Comparison of ENCODE assay signal across 24 mouse cellular contexts in genomic region chr7:68337080-68337781, GRCm38 (mm10).
DNase-seq lines count a peak whose midpoint lies in the region; ATAC-seq and TF ChIP-seq lines count a peak whose summit lies in the region.
"Had no signal": no experiment of that assay in that cellular context is flagged by ENCODE, and none has a peak within 500 bp of the region (broad histone marks: within the 10 kb centered on the region; RNA-seq: fewer than 3 reads in every experiment).

No protein-coding gene starts in this region.

- no peak overlapping the region for H3K4me3 ChIP-seq in embryonic facial prominence, embryonic 14.5 days (ENCODE audit: low read depth, low read length)
- H3K4me3 ChIP-seq in embryonic facial prominence, embryonic 10.5 days, result no peak overlapping the region
- no peak overlapping the region for H3K4me3 ChIP-seq in intestine, embryonic 14.5 days (ENCODE audit: low read depth, low read length)
- H3K4me3 ChIP-seq in intestine, postnatal 0 days (ENCODE audit: low read depth, low read length), result no peak overlapping the region
- no peak overlapping the region for H3K4me3 ChIP-seq in kidney, embryonic 14.5 days (ENCODE audit: low read length)
- H3K4me3 ChIP-seq: forebrain, embryonic 10.5 days; heart, embryonic 13.5 days; left cerebral cortex, adult 2 months; midbrain, embryonic 10.5 days had no signal

- H3K4me2 ChIP-seq in embryonic facial prominence, embryonic 14.5 days (ENCODE audit: low read depth, low read length), result no peak overlapping the region
- H3K4me2 ChIP-seq in intestine, embryonic 14.5 days (ENCODE audit: low read length), result no peak overlapping the region
- no peak overlapping the region for H3K4me2 ChIP-seq in intestine, postnatal 0 days (replicated peaks; ENCODE audit: low read depth)
- no peak overlapping the region for H3K4me2 ChIP-seq in kidney, embryonic 14.5 days (replicated peaks; ENCODE audit: low read depth, low read length)
- H3K4me2 ChIP-seq: heart, embryonic 13.5 days; hindbrain, embryonic 14.5 days had no signal

- WGBS in embryonic facial prominence, embryonic 14.5 days, result 55% methylated on average over 8 of the region's 8 CpGs
- 85% methylated on average over 8 of the region's 8 CpGs for WGBS in embryonic facial prominence, embryonic 10.5 days
- 51% methylated on average over 8 of the region's 8 CpGs for WGBS in intestine, embryonic 14.5 days
- WGBS in intestine, postnatal 0 days, result 60% methylated on average over 8 of the region's 8 CpGs
- 62% methylated on average over 8 of the region's 8 CpGs for WGBS in kidney, embryonic 14.5 days

- no peak for TF ChIP-seq CTCF in intestine, postnatal 0 days (IDR thresholded peaks at IDR 0.05; ENCODE audit: low read depth)

- ATAC-seq in embryonic facial prominence, embryonic 14.5 days (ENCODE audit: low read depth), result peak; percentile 41; the same call in 1 of the 2 replicates
- ATAC-seq in intestine, embryonic 14.5 days (replicated peaks; ENCODE audit: low FRiP score, low TSS enrichment, low read depth), result no peak
- ATAC-seq in intestine, postnatal 0 days, result no peak
- ATAC-seq in kidney, embryonic 14.5 days (ENCODE audit: low FRiP score, low TSS enrichment), result no peak
- ATAC-seq: forebrain, postnatal 0 days; inflammation-experienced regulatory T-cells, adult 6 months; midbrain, embryonic 16.5 days had no signal

- no peaks in the 10 kb centered on the region for H3K4me1 ChIP-seq in embryonic facial prominence, embryonic 14.5 days (ENCODE audit: control insufficient read depth, insufficient read depth, low read length)
- H3K4me1 ChIP-seq in embryonic facial prominence, embryonic 10.5 days, result no peaks in the 10 kb centered on the region
- H3K4me1 ChIP-seq in intestine, embryonic 14.5 days (replicated peaks; ENCODE audit: control insufficient read depth, insufficient read depth, low read length), result no peaks in the 10 kb centered on the region
- no peaks in the 10 kb centered on the region for H3K4me1 ChIP-seq in intestine, postnatal 0 days (replicated peaks; ENCODE audit: control insufficient read depth, insufficient read depth, low read length)
- no peaks in the 10 kb centered on the region for H3K4me1 ChIP-seq in kidney, embryonic 14.5 days (ENCODE audit: control insufficient read depth, insufficient read depth, low read length)
- H3K4me1 ChIP-seq: heart, embryonic 13.5 days had no signal

- DNase-seq in embryonic facial prominence, embryonic 14.5 days (ENCODE audit: low spot score), result peak; percentile 65
- DNase-seq in embryonic facial prominence, embryonic 10.5 days (ENCODE audit: low spot score), result no peak
- DNase-seq in intestine, embryonic 14.5 days (ENCODE audit: low spot score), result no peak
- DNase-seq in kidney, postnatal 4 days, result peak; percentile 33 to 34
- DNase-seq in 3T3-L1 (ENCODE audit: low read depth, low spot score), result peak; percentile 31
- DNase-seq in spleen, postnatal 10 days (ENCODE audit: low spot score in 2 of 2), result no peak
- DNase-seq: adrenal gland, postnatal 25 days; cerebellum, adult 8-10 months; forebrain, postnatal 0 days; heart, postnatal 4 days; left cerebral cortex, postnatal 4 days; right cerebral cortex, adult 18-20 months; right cerebral cortex, postnatal 4 days; thymus, adult 18-20 months; thymus, postnatal 36 days had no signal

- no peaks in the 10 kb centered on the region for H3K36me3 ChIP-seq in embryonic facial prominence, embryonic 14.5 days (ENCODE audit: control insufficient read depth, insufficient read depth, low read length)
- no peaks in the 10 kb centered on the region for H3K36me3 ChIP-seq in embryonic facial prominence, embryonic 10.5 days (replicated peaks)
- no peaks in the 10 kb centered on the region for H3K36me3 ChIP-seq in intestine, embryonic 14.5 days (ENCODE audit: control insufficient read depth, insufficient read depth, low read length)
- H3K36me3 ChIP-seq in intestine, postnatal 0 days (ENCODE audit: control insufficient read depth, insufficient read depth), result no peaks in the 10 kb centered on the region
- H3K36me3 ChIP-seq in kidney, embryonic 14.5 days (ENCODE audit: control insufficient read depth, insufficient read depth, low read length), result no peaks in the 10 kb centered on the region
- H3K36me3 ChIP-seq: forebrain, embryonic 10.5 days; heart, embryonic 13.5 days; midbrain, embryonic 10.5 days had no signal

- no peak overlapping the region for H3K27ac ChIP-seq in embryonic facial prominence, embryonic 14.5 days (replicated peaks; ENCODE audit: low read depth, low read length)
- no peak overlapping the region for H3K27ac ChIP-seq in embryonic facial prominence, embryonic 10.5 days (replicated peaks)
- H3K27ac ChIP-seq in intestine, embryonic 14.5 days (ENCODE audit: low read depth), result 0 out of 2 replicates have a peak overlapping the region, but pooled peaks have one; percentile 16
- H3K27ac ChIP-seq in intestine, postnatal 0 days (ENCODE audit: low read depth, low read length), result no peak overlapping the region
- H3K27ac ChIP-seq in kidney, embryonic 14.5 days (ENCODE audit: low read depth, low read length), result no peak overlapping the region
- H3K27ac ChIP-seq: forebrain, embryonic 10.5 days; heart, embryonic 13.5 days; hindbrain, embryonic 14.5 days; left cerebral cortex, adult 2 months; midbrain, embryonic 10.5 days had no signal

- H3K9ac ChIP-seq in embryonic facial prominence, embryonic 14.5 days (ENCODE audit: low read depth, low read length), result no peak overlapping the region
- no peak overlapping the region for H3K9ac ChIP-seq in intestine, embryonic 14.5 days (ENCODE audit: low read length)
- H3K9ac ChIP-seq in intestine, postnatal 0 days (ENCODE audit: low read depth, low read length), result no peak overlapping the region
- no peak overlapping the region for H3K9ac ChIP-seq in kidney, embryonic 14.5 days (ENCODE audit: low read depth, low read length)
- H3K9ac ChIP-seq: forebrain, postnatal 0 days; heart, embryonic 13.5 days; hindbrain, embryonic 14.5 days had no signal

- no peaks in the 10 kb centered on the region for H3K9me3 ChIP-seq in embryonic facial prominence, embryonic 14.5 days (ENCODE audit: control insufficient read depth, low read length)
- H3K9me3 ChIP-seq in embryonic facial prominence, embryonic 10.5 days, result no peaks in the 10 kb centered on the region
- H3K9me3 ChIP-seq in intestine, embryonic 14.5 days (ENCODE audit: control insufficient read depth, low read length), result no peaks in the 10 kb centered on the region
- H3K9me3 ChIP-seq in intestine, postnatal 0 days (ENCODE audit: control insufficient read depth), result no peaks in the 10 kb centered on the region
- H3K9me3 ChIP-seq in kidney, embryonic 14.5 days (ENCODE audit: control insufficient read depth, low read length), result no peaks in the 10 kb centered on the region
- H3K9me3 ChIP-seq: forebrain, embryonic 10.5 days; heart, embryonic 13.5 days; midbrain, embryonic 10.5 days had no signal

- no peaks in the 10 kb centered on the region for H3K27me3 ChIP-seq in embryonic facial prominence, embryonic 14.5 days (replicated peaks; ENCODE audit: control insufficient read depth, insufficient read depth, low read length)
- no peaks in the 10 kb centered on the region for H3K27me3 ChIP-seq in embryonic facial prominence, embryonic 10.5 days (replicated peaks; ENCODE audit: low read depth, poor library complexity, severe bottlenecking)
- no peaks in the 10 kb centered on the region for H3K27me3 ChIP-seq in intestine, embryonic 14.5 days (replicated peaks; ENCODE audit: control insufficient read depth, insufficient read depth, low read length)
- H3K27me3 ChIP-seq in intestine, postnatal 0 days (replicated peaks; ENCODE audit: control insufficient read depth, insufficient read depth, low read length), result no peaks in the 10 kb centered on the region
- no peaks in the 10 kb centered on the region for H3K27me3 ChIP-seq in kidney, embryonic 14.5 days (ENCODE audit: control insufficient read depth, insufficient read depth, low read length)
- H3K27me3 ChIP-seq: heart, embryonic 13.5 days had no signal

Comparison
In these comparisons a context has a peak if more than half of its experiments do, and no peak if none do; other contexts are left out.
1. DNase-seq: peak in embryonic facial prominence, embryonic 14.5 days (single experiment), kidney, postnatal 4 days (2 of 2) and 3T3-L1 (single experiment); none in embryonic facial prominence, embryonic 10.5 days (single experiment), intestine, embryonic 14.5 days (single experiment) and spleen, postnatal 10 days (0 of 2).